Mouse (Mus musculus) right cerebral cortex, adult 18-20 months (tissue): Measurements from ENCODE around the gene Ifnar1.
"Not testable (repeated sequence)": the region's sequence is repeated elsewhere in the genome, so short reads cannot be mapped to it uniquely, and the experiment has no call there.

Experiments
- DNase-seq: peaks from one replicate; pipeline ENCODE4 v3.0.0; 2022; ENCODE audit warnings: mixed read lengths

The Ifnar1 gene

DNA sequence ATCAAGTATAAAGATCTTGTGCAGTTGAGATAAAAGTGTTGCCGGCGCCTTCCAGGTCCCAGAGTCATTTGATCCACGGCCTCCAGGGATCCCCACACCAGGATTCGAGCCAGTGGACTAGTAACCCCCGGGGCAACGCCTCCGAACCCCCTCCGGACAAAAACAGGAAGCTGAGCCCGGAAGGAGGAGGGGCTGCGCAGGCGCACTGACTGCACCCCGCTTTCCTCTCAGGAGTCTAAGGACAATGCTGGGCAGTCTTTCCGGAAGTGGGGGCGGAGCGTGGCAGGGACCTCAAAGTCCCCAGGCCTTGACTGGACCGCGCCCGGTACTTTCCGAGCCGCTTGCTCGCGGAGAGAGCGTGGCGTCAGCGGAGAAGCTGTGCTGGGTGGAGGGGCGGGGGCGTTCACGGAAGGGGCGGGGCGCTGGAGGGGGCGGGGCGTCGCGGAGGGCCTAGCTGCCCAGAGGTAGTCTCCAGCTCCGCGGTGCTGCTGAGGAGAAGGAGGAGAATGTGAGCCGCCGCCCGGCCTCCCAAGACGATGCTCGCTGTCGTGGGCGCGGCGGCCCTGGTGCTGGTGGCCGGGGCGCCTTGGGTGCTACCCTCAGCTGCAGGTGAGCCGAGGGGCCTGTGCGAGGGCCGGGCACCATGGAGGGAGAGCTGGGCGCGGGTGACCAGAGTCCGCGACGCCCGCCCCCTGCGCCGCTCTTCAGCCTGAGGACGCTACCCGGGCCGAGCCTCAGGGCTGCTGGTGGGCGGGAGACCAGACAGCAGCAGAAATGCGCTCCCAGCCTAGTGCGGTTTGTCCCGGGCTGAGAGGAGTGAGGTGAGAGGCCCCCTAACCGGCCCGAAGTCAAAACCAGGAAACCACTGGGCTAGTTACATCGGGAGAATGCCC, at the start of gene Ifnar1:
Gene Ifnar1 (plus strand): TSS at position 431 of the 893 bp plus-strand sequence.
- DNase-seq = peak; percentile 98

DNA sequence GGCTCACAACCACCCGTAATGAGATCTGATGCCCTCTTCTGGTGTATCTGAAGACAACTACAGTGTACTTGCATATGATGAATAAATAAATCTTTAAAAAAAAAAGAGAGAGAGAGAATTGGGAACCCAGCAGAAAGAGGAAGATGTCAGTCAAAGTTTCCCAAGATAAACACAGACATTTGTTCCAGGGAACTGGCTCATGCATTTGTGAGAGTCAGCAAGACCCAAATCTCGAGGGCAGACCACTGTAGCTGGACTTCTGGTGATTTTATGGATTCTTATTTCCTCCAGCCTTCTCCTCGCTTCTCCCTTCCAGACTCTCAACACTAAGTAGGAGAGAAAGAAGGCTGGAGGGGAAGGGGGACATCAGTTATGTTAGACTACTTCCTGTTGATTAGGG, 47.0 kb upstream of the Ifnar1 start:
- DNase-seq = no peak

DNA sequence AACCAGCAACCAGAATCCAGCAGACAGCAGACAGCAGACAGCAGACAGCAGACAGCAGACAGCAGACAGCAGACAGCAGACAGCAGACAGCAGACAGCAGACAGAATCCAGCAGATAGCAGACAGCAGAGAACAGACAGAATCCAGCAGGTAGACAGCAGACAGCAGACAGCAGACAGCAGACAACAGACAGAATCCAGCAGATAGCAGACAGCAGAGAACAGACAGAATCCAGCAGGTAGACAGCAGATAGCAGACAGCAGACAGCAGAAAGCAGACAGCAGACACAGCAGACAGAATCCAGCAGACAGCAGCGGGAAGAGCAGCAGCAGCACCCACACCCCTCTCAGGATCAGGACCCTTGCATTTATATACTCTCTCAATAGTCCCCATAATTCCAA, 46.4 kb upstream of the Ifnar1 start:
- DNase-seq = not testable (repeated sequence)

DNA sequence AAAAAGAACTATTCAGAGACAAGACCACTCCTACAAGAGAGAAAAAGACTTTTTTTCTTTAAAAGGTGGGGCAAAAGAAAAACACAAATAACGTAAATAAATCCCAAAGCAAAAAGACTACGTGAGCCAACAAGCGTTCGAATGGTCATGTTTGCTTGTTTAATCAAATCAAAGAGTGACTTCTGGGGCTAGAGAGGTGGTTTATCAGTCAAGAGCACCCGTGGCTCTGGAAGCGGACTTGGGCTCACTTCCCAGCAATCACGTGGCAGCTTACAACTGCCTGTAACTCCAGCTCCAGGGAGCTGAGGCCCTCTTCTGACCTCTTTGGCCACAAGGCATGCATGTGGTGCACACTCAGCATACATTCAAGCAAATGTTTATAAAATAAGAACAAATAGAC, 43.7 kb upstream of the Ifnar1 start:
- no peak for DNase-seq

DNA sequence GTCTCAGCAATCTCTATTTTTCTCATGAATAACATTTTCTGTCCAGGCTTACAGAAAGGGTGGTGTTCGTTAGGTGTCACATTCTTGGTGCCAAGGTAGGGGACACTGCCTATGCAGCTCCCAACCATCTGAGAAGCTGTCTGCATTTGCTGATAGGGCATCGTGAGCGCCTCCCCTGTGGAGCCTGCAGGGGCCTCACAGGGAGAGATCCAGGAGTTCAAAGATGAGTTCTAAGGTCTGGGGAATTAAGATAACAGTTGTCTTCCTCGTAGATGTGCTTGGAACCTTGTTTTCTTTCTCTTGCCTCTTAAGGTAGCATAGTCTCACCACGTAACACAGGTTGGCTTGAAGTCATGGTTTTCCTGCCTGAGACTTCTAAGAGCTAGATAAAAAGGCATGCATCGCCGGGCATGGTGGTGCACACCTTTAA, 43.2 kb upstream of the Ifnar1 start:
- no peak for DNase-seq

DNA sequence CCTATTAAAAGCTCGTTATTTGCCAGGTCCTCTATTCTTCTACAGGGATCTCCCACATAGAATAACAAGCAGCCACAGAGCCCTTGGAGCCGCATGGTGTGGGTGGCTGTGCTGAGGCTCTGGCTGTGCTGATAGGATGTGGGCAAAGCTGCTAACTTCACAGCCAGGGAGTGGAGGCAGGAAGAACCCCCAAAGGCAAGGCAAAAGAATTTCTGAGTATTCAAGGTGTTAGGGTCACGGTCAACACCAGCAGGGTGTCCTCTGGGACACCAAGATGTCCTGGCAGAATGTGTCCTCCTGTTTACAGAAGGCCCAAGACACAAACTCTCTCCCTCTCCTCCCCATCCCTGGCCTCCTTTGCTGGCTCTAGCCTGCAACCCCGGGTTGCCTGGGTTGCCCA, 42.6 kb upstream of the Ifnar1 start:
- peak; percentile 52 for DNase-seq

DNA sequence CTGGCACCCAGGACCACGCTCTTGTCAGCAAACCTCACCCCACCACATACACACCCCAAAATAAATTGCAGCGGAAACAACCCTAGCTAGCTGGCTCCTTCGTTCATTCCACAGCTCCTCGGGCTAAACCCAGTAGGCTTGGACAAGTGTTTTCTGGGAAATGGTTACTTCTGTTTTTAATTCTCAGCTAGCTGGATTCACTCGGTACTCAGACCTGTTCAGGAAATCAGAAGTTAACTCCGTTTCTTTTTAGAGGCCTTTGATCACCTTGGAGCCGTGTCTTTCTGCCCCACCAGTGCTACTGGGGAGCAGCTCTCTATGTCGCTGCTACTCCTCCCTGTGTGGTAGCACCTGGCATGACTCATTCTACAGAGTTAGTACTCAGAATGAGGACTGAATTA, 41.8 kb upstream of the Ifnar1 start:
- DNase-seq = no peak

DNA sequence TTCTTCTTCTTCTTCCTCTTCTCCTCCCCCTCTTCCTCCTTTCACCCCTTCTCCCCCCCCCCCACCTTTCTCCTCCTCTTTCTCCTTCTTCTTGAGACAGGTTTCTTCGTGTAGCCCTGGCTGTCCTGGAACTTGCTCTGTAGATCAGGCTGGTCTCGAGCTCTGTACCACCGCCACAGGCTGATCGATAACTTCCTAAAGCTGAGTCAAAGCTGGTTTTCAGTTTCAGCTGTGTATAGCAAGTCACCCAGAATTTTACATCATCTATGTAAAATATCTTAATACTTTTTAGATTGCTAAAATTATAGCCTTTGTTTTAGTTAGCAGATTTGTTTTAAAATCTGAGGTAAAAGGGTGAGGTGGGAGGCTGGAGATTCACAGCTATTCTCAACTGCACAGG, 40.2 kb upstream of the Ifnar1 start:
- DNase-seq = no peak

DNA sequence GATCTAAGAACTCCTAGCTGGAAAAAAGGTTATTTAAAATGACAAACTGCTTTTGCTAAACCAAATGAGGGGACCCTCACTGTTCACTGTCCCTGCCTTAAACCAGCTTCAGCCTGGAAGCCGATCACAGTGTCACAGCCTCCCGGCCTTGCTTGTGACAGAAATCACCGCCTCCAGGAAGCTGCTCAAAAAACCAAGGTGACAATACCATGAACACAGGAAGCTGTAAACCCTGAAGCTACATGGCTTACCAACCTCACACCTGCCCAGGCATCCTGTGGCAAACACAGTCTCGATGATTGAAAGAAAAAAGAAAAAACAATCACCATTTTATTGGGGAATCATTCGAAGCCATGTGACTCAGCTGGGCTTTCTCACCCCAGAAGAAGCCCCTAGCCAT, 39.5 kb upstream of the Ifnar1 start:
- DNase-seq = no peak

DNA sequence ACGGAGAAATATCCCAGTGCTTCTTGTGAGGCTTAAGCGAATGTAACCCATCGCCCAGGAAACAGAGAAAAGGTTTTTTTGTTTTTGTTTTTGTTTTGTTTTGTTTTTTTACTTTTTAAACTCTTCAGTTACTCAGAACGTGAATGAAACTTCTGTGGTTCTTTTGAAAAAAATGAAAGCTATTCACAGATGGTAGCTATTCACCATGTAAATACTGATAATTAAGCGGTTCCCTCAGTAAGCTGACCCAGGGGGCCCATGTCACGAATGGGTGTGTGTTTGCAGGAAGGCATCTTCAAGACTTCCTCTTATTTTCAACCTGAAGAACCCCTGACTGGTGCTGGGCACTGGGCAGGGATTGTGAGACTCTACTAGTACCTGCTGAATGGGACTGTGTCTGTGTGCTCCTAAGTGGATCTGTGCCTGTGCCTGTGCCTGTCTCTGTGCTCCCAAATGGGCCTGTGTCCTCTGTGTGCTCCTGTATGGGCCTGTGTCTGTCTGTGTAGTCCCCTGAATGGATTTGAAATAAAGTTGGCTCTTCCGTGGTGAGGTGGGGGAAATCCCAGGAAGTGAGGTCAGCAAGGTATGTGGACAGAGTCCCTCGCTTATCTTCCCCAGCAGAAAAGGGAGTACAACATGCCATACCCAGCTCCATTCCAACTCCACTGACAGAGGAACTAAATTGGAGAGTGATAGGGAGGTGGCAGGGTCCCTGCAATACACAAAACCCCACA, 38.1 kb upstream of the Ifnar1 start:
- DNase-seq = no peak

DNA sequence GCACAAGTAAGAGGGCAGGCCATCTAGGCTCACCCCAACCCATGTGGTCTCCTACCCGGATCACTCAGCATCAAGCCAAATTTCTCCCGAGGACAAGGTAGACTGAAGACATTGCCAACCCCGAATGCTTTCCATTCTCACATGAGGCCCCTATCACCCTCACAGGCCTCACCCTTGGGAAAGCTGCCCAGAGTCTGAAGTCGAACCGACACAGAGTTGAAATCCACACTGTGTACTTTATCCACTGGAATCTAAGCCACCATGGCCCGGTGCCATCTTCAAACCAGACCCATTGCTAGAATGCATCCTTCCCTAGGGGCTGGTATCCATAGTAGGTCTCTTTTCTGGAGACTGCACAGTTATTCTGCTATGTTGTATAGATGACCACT, 37.5 kb upstream of the Ifnar1 start:
- no peak for DNase-seq

DNA sequence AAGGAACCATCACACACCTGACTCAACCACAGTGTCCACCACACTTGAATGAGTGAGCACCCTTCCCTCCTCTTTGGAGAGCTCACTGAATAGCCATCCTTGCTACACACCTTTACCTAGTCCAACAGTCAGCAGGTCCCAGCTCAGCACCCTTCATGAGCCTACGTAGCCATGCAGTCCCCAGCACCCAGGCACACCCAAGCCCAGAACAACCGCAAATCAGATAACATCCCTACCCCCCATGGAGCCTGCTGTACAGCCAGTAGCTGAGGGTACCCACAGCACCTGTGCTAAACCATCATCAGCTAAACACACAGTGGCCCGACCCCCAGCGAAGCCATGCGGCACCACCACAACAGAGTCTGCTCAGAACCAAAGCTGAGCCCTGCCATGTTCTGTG, 37.0 kb upstream of the Ifnar1 start:
- no peak for DNase-seq

DNA sequence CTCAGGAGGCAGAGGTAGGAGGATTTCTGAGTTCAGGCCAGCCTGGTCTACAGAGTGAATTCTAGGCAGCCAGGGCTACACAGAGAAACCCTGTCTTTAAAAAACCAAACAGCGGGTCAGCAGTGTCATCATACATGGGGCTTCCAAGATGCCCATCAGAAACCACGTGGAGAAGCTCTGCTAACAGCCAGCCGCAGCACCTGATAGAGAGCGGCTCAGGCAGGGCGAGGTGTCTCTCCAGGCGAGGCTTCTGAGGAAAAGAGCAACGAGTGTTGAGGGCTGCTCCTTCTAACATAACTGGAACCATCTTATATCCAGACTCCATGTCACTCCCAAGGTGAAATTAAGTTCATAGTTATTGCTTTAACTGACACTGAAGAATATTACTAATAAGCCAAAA, 36.1 kb upstream of the Ifnar1 start:
- no peak for DNase-seq

DNA sequence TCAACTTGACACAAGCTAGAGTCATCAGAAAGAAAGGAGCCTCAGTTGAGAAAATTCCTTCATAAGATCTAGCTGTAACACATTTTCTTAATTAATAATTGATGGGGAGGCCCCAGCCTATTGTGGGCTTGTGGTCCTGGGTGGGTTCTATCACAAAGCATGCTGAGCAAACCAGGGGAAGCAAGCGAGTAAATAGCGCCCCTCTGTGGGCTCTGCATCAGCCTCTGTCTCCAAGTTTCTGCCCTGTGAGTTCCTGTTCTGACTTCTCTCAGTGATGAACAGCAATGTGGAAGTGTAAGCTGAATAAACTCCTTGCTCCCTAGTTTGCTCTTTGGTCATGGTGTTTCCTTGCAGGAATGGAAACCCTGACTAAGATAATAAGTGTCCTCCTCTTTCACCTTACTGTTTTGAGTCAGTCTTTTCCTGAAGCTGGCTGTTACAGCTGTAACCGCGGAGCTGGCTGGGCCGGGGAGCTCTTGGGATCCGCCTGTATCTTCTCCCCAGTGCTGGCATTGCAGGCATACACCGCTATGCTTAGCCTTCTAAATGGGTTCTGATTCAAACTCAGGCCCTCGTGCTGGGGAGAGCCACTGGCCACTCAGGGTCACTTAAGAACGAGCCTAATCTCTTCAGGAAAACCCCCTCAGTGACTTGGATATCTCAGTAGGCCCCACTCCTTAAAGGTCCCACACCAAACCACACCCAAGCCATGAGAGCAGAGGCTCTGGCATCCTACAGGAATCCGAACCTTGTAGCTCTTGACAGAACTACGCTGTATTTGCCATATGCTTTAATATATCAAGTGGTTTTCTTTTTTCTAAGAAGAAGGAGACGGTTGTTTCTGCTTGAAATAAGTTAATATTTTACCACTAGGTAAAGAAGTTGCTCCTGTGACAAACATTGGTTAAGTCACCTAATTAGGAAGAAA, 34.6 kb upstream of the Ifnar1 start:
- no peak for DNase-seq

DNA sequence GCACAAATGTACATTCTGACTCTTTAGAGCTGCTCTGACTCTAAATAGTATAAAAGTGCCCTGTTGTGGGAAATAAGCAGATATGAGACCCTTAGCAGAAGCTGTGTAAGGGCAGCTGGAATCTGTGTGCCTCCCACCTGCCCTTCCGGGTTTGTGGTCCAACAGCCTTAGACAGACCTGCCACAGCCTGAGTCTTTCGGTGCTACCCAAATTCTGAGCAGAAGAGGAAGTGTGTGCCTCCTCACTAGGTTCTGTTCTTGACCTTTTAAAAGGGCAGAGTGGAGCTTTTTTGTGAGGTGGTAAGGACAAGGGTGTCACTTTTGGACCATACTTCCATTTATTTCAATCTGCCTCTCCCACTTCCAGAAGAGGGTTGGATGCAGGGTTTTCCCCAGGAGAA, 33.1 kb upstream of the Ifnar1 start:
- DNase-seq = no peak

DNA sequence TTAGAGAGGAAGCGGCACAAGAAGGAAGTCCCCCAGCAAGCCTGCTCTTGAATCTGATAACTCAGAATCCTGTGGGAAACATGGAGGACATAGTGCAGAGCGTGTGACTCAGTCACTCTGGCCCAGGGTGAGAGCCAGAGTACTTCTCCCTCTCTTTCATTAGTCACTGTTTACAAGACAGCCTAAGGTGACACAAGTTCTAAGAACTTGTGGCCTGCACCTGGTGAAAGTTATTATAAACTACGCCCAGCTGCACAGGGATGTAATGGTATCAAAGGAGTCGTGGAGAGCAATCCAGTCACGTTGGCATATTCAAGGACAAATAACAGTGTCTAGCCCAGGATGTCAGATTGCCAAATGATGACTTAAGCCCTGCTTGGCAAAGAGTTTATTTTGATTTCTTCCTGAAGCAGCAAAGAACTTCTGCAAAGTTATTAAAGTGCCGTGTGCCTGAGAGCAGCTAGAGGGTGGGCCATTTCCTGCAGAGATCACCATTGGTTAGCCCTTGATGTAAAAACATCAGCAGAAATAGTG, 32.6 kb upstream of the Ifnar1 start:
- DNase-seq = no peak

DNA sequence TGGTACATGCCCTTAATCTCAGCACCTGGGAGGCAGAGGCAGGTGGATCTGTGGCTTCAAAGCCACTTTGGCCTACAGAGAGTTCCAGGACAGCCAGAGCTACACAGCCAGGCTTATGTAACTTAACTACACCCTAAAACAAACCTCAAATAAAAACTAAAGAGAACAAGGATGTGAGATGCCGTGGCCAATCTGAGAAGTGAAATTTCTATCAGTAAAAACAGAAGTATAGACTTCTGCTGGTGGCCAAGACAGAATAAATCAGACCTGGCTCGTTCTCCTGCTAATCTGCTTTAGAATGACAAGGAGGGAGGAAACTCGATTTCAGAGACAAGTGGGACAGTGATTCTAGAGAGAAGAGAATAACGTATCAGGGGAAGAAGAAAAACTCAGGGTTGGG, 29.2 kb upstream of the Ifnar1 start:
- DNase-seq = no peak

DNA sequence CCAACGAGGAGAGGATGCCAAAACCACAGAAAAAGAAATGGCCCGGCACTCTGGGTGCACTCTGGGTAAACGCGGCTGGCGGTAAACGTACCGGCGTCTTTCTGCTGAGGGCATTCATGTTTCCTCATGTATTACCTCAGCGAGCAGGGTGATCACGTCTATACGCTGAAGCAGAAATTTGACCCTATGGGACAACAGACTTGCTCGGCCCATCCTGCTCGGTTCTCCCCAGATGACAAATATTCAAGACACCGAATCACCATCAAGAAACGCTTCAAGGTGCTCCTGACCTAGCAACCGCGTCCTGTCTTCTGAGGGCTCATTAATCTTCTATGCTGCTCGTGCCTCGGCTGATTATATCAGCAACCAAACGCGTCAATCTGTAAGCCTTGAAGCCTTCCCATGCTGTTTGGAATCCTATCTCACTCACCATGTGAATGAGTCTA, 26.7 kb upstream of the Ifnar1 start:
- DNase-seq = no peak

DNA sequence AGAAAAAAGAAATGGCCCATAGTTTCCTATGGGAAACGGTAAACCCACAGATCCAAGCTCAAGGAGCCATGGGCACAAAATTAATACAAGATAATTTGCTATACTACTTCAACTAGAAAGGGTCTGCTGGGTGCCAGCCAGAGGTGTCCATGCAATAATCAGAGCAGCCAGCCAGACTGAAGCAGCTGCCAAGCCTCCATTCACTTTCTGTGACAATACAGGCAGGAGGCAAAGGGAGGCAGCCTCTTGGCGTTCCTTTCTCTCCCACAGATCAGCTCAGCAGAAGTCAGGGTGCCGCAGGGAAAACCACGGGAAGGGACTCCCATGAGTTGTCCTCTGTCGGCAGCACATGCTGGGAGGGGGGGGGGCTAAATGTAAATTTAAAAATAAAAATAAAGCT, 26.1 kb upstream of the Ifnar1 start:
- no peak for DNase-seq

DNA sequence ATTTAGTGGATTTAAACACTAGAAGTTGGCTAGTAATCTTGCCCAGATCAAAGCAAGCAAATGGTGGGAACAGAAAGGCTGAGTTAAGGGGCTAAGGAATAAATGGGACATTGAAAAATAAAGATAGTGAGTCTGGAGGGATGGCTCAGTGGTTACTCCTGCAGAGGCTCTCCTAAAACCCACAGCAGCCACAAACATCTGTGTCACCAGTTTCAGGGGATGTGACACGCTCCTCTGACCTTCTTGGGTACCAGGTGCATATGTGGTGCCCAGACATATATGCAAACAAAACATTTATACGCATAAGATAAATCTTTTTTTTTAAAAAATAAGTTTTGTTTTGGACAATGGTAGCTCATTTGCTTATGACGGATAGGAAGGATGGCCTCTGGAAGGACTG, 25.6 kb upstream of the Ifnar1 start:
- DNase-seq = no peak

DNA sequence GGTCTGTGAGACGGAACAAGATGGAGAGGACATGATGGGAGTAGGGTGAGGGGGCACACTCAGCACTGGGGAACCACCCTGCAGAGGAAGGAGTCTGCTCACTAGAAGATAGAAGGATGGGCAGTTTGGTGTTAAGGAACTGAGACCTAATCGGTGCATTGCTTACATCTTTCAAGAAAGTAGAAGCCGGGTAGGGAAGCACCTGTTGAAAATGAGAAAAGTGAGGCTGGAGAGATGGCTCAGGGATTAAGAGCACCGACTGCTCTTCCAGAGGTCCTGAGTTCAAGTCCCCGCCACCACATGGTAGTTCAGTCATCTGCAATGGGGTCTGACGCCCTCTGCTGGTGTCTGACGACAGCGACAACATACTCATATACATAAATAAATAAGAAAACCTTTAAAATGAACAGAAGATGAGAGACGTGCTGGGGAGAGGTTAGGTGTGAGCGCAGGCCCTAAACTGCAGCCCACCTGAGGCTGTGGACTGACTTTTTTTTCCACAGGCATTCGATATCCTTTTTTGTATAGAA, 25.1 kb upstream of the Ifnar1 start:
- DNase-seq = no peak

DNA sequence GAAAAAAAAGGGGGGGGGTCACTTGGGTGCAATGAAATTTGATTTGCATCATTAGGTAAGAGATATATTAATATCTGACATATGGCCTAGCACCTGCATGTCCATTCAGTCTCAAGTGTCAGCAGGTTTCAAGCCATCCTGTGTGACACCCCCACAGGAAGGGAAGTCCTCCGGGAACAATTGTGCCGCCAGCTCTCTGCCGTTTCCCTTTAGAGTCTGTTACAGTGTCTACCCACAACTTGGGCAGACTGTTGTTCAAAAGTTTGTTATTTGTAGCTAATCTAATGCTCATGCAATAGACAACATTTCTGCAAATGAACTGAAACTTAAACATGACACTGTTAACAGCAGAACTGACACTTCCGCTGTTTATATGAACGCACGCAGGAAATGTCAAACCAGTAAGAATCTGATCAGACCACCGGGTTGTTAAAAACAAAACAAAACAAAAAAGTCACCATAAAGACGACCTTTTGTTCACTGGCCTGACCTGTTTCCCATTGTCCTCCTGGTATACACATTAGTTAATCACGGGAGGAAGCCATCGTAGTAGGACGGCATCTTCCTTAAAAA, 23.9 kb upstream of the Ifnar1 start:
- no peak for DNase-seq
